Mouse (Mus musculus) ES-E14 (cell line): ENCODE measurements at regions not wholly inside any gene's neighbourhood (a gene's known extent, or its start where the extent isn't known, plus 50 kb on each side); places are given as distances from the start of the nearest gene placed in this dataset.

Source experiments
- HCFC1 ChIP-seq: IDR thresholded peaks from 2 replicates; pipeline ENCODE4 v1.6.1; 2012; ENCODE audit warnings: low read length, inconsistent platforms, borderline replicate concordance; ENCODE audit not compliant: insufficient read depth
- MAFK ChIP-seq: IDR thresholded peaks from 2 replicates; pipeline ENCODE4 v1.6.1; 2014; ENCODE audit warnings: mild to moderate bottlenecking, low read depth, low read length, inconsistent platforms; ENCODE audit not compliant: insufficient read depth
- ZNF384 ChIP-seq: IDR thresholded peaks from 2 replicates; pipeline ENCODE4 v1.6.1; 2012; ENCODE audit warnings: low read depth, low read length, inconsistent platforms

DNA sequence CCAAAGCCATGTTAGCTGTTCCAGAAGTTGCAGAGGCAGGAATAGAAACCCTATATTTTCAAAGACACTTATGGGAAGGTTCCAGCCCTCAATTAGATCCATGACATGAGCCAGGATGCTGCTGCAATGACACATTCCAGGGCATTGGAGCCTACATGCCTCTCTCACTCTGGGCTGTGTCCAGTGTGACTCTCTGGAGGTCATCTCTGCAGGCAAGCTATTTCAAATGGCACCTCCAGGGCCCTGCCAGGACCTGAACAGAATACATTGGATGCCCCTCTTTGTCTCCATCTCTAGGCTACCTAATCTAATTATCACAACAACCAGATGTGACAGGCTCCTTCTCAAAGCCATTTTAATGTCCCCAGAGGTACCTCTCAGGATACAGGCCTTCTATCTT, 1478.7 kb upstream of the Gm6569 start:
- no peak for TF ChIP-seq MAFK
- TF ChIP-seq HCFC1 = no peak
- no peak for TF ChIP-seq ZNF384
